Mouse (Mus musculus): ENCODE data around the gene Cip2a.

Gene Cip2a

GRCm38 (mm10) chr16:48993559-48994342 lies at the start of gene Cip2a, which contains the start of gene Dzip3:
TSS of gene Cip2a (plus strand) at chr16:48994185.
TSS of gene Dzip3 (minus strand) at chr16:48994165.
- peak; percentile 80 to 85 for DNase-seq

GRCm38 (mm10) chr16:48972996-48973395 lies 21.0 kb upstream of the Cip2a start:
- DNase-seq = no peak

GRCm38 (mm10) chr16:48973548-48973947 lies 20.4 kb upstream of the Cip2a start:
- no peak for DNase-seq

- DNase-seq = no peak
Observed at GRCm38 (mm10) chr16:48979965-48980364, 14.0 kb upstream of the Cip2a start.

DNA sequence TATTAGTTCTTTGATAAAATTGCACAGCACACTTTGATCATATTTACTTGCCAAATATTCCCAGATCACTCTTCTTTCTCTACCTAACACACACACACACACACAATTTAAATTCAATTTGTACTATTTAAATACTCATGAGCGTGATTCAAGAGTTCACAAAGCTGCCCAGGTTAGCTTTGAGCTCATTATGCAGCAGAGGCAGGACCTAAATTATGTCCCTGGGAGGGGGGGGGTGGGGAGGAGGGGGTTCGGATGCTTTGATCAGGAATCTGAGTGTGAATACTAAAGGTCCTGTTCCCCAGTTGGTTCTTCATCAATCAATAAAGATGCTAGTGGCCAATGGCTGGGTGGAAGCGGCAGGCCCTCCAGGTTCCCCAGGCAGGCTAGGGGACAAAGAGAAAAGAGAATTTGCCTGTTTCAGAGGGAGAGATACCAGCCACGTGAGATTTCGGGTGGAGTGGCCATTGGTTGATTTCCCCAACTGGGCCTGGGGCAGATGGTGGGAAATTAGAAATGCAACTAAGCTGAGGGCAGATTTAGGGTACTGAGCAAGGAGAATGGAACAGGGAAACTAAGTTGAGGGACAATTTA lies 8.9 kb upstream of the Cip2a start:
- no peak for DNase-seq

DNA sequence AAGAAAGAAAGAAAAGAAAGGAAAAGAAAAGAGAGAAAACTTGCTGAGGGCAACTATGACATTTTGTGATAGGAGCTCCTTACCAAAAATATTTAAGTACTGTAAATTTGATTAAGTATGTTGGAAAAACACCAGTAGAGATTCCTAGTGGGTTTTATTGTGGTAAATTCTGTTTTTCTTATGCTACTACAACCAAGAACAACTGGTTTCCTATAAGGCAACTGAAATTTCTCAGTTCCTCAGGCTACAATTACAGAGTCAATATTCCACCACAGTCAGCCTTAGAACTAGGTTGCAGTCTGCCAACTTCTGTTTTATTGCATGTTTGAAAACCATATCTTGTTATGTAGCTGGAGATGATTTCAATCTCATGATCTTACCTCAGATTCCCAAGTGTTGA lies 4.3 kb upstream of the Cip2a start:
- DNase-seq = no peak

DNA sequence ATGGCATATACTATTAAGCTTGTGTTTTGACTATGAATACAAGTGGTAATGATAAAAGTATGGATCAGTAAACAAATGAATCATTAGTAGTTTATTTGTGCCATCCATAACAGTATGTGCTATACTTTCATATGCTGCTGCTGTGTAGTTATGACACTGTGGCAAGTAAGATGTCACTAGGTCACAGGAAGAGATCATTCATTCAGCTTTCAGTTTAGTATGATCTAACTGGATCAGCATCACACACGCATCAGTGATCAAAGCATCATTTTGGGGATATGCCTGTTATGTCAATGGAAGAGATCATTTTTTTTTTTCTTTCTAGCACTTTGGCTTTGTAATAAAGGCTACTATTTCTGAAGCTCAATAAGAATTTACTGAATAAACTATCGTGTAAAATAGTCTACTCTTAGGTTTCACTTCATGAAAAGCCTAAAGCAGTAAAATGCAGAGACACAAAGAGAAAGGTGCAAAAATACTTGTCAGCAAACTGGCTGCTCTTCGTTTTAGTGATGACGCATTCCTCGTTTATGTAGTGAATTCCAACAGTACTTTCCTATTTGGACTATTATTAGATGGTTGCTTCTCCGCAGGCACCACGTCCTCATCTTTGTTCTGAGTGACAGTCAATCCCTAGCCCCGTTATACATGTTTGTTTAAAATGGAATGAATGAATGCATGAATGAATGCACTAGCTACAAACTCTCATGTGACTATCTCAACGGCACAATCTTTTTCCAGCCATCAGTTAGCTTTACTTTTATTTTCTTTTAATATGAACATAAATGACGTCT lies 1.4 kb upstream of the Cip2a start:
- DNase-seq = no peak

- DNase-seq = no peak
Observed at GRCm38 (mm10) chr16:48993231-48993558, 790 bp upstream of the Cip2a start.

DNA sequence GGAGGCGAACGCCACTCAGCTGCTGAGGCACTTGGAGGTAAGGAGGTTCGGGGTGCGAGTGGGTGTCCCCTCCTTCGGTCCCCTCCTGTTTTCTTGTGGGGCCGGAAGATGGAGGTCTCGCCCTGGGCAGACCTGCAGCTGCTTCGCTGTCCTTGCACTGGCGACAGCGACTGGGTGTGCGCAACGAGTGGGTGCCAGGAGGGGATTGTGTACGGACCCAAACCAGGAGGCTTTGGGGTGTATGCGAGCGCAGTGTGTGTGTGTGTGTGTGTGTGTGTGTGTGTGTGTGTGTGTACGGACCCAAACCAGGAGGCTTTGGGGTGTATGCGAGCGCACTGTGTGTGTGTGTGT lies 333 bp downstream of the Cip2a start:
- DNase-seq = no peak

- DNase-seq = no peak
Observed at GRCm38 (mm10) chr16:49004151-49004550, 10.2 kb downstream of the Cip2a start.

DNA sequence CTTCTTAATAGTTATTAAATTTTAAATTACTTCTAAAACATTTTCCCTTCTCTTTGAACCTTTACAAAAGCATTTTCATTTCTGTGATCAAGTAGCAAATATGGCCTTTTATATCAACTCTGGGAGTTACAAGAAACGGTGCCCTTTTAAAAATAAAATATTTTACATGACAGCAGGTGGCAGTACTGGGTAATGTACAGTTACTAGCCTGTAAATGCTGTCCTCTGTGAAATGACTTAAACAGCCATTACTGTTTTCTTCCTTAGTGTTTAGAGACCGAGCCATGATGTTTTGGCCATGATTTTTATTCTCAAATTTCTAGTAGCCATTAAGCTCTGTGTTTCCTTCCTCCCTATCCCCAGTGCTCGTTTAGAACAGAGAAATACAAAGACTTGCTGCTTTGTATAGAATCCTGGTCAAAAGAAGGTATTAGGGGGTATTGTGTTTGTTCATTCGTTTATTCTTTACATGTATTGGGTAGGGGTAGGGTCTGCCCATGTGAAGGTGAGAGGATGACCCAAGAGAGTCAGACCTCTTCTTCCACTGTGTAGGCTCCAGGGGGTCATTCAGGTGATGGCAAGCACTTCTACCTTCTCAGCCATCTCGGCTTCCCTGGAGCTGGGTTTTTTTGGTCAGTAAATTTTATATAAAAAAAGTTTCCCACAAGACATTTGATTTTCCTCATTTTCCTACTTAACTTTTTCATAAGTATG lies 22.8 kb downstream of the Cip2a start:
- DNase-seq = no peak

DNA sequence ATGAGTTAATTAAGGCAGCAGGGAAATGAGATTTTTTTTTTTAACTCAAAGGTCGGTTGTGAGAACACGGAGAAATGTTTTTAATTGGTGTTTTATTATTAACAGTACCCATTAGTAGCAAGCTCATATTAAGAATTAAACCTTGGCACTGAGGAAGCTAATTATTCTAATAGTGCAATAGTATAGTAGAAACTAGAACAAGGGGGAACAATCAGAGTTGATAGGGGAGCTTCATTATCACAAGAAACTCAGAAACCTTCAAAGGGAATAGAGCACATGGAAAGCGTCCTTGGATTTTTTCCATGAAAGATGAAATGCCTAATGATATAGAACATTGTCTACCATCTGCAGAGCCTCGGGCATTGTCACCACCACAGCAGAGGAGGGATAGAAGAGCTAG lies 41.9 kb downstream of the Cip2a start:
- DNase-seq = no peak

- no peak for DNase-seq
Observed at GRCm38 (mm10) chr16:49037771-49038170, 43.8 kb downstream of the Cip2a start.

- no peak for DNase-seq
Observed at GRCm38 (mm10) chr16:49040554-49041221, 46.7 kb downstream of the Cip2a start.

GRCm38 (mm10) chr16:49049214-49049613 lies 55.2 kb downstream of the Cip2a start:
- DNase-seq = no peak

- DNase-seq = no peak
Observed at GRCm38 (mm10) chr16:49057186-49057585, 63.2 kb downstream of the Cip2a start, which contains the start of gene Myh15. TSS of gene Myh15 (plus strand) at chr16:49057486.
